Mouse (Mus musculus) erythroid progenitor cell, adult 5-6 weeks (primary cell): ENCODE measurements around the gene Gga1. TPM values are rescaled to one million over a fixed set of nuclear protein-coding genes. Genes with fewer than 3 reads are reported as not detected.

ENCODE experiments used
- ATAC-seq: replicated peaks from 2 replicates; pipeline ENCODE4 v1.8.0; 2016; ENCODE audit warnings: moderate number of reproducible peaks, mild to moderate bottlenecking, moderate TSS enrichment, inconsistent platforms; ENCODE audit not compliant: poor library complexity, low FRiP score, severe bottlenecking
- total RNA-seq, 2 experiments: library from RNA; stranded (forward) in 1 of 2; stranded (reverse) in 1 of 2; fragments of 150-400 nt in 1 of 2; fragments of 186-747, 209-891 nt in 1 of 2; gene quantifications; 2 replicates each; pipeline versions ENCODE4 v1.2.3 to v1.2.4; 2015 to 2017; ENCODE audit warnings: low replicate concordance in 2 of 2

Gene Gga1
- total RNA-seq, 2 experiments from 2014 or later = 3.5 to 25.2 TPM

- no peak for ATAC-seq
These were observed 23.8 kb downstream of the Gga1 start for GRCm38 (mm10) chr15:78900585-78901421.

DNA sequence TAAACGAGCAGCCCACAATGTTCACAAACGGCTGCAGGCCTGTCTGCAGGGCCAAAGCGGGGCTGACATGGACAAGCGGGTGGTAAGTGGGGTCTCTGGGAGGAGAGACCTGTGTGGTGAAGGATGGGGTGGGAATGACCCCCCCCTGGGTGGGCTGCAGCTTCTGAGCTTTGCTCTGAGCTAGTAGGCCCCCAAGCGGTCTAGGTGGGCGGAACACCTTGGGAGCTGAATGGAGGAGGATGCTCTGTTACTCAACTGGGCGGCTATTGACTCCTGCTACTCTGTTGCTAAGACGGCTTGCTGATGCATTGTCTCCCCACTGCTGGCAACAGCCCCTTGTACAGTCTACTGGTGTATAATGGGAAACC, 24.4 kb downstream of the Gga1 start:
- ATAC-seq = no peak

DNA sequence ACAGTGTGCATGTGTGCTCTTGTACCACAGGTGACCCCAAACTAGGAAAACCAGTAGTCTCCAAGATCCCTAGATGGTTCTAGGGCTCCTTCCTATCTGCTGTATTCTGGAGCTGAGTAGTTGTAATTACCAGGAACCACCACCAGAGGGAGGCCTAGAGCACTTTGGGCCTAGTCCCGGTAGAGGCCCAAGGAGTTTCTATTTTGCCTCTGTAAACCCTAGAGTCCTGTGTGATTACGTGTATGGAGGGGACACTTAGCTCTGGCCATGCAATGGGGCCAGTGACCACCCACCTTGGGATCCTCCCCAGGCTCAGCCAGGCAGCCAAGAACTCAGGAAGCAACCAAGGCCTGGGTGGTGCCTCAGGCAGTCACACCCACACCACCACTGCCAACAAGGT, 26.3 kb downstream of the Gga1 start:
- ATAC-seq = peak; percentile 62

- no peak for ATAC-seq
These were observed 31.4 kb downstream of the Gga1 start for GRCm38 (mm10) chr15:78908399-78908798.

- no peak for ATAC-seq
These were observed 32.0 kb downstream of the Gga1 start for GRCm38 (mm10) chr15:78908982-78909381.

- no peak for ATAC-seq
These were observed 35.0 kb downstream of the Gga1 start for GRCm38 (mm10) chr15:78912040-78912439.

GRCm38 (mm10) chr15:78913632-78914090, 36.7 kb downstream of the Gga1 start, which contains the start of gene Pdxp:
TSS of gene Pdxp (plus strand) at chr15:78913919.
- peak; percentile 86 for ATAC-seq

GRCm38 (mm10) chr15:78914091-78914822, 37.3 kb downstream of the Gga1 start:
- ATAC-seq = no peak

- no peak for ATAC-seq
These were observed 38.1 kb downstream of the Gga1 start for GRCm38 (mm10) chr15:78914823-78915659.

DNA sequence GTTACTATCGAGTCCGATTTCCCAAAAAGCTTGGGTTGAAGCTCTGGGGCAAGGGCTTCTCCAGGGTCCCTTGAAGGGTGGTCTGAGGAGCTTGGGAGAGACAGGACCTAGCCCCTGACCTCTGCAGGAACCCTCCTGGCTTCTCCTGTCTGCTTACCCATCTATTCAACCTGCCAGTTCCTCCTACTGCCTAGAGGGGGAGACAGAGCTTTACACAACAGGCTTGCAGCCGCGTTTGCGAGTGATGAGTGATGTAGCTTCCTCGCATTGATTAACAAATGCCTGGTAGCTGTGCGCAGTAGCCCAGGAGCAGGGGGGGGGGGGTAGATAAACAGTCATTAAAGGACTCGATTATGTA, 38.6 kb downstream of the Gga1 start:
- peak; percentile 70 for ATAC-seq

DNA sequence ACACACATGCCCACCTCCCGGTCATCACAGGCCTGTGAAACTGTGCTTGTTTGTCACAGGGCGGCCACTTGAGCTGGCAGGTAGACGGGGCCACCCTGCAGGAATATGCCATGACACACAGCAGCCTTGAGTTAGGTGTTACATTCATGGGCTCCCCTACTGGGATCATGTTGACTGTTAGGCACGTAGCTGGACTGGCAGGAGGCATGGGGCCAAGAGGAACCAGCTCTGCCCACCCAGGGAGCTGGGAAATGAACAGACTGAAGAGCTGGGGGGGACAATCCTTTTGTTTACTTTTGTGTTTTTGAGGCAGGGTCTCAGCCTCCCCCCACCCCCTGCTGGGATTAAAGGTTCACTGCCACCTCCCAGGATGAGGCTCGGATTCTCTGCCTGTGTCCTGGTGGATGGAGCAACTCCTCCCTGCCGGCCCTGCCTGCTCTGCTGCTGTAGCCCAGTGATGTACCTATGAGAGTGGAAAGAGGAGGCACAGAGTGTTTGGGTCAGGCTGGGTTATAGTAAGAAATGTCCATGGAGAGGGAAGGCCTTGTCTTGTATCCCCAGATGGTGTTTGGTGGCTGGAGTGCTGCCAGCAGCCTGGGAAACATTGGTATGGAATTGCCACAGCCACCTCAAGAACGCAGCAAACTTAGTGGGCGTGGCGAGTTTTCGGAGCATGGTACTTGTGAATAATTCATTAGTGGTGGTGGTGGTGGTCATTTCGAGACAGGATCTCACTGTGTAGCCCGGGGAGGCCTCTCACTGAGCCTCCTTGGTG, 39.2 kb downstream of the Gga1 start:
- ATAC-seq = no peak

GRCm38 (mm10) chr15:78918126-78918525, 41.1 kb downstream of the Gga1 start:
- no peak for ATAC-seq

DNA sequence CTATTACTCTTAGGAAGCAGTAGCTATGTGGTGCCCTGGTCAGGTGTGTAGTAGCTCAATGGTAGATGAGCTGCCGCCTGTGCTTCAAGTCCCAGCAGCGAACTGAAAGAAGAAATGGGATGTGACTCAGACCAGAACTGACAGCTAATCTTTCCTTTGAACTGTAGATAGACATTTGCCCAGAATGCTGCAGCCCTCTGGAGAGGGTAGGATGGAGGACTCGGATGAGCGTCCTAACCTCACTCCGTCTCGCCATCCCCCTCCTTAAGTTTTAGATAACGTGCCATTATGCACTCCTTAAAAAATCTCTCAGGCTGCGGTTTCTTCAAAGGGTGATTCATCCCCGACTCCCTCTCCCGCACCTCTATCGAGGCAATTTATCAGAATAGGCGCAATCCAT, 42.9 kb downstream of the Gga1 start:
- ATAC-seq = no peak

GRCm38 (mm10) chr15:78922700-78923099, 45.7 kb downstream of the Gga1 start:
- peak; percentile 87 for ATAC-seq

GRCm38 (mm10) chr15:78923585-78923984, 46.6 kb downstream of the Gga1 start:
- ATAC-seq = peak; percentile 70

- ATAC-seq = no peak
These were observed 48.1 kb downstream of the Gga1 start for GRCm38 (mm10) chr15:78925129-78925528.

- no peak for ATAC-seq
These were observed 49.3 kb downstream of the Gga1 start, which contains the start of gene Lgals1 for GRCm38 (mm10) chr15:78926021-78926919. TSS of gene Lgals1 (plus strand) at chr15:78926725.

DNA sequence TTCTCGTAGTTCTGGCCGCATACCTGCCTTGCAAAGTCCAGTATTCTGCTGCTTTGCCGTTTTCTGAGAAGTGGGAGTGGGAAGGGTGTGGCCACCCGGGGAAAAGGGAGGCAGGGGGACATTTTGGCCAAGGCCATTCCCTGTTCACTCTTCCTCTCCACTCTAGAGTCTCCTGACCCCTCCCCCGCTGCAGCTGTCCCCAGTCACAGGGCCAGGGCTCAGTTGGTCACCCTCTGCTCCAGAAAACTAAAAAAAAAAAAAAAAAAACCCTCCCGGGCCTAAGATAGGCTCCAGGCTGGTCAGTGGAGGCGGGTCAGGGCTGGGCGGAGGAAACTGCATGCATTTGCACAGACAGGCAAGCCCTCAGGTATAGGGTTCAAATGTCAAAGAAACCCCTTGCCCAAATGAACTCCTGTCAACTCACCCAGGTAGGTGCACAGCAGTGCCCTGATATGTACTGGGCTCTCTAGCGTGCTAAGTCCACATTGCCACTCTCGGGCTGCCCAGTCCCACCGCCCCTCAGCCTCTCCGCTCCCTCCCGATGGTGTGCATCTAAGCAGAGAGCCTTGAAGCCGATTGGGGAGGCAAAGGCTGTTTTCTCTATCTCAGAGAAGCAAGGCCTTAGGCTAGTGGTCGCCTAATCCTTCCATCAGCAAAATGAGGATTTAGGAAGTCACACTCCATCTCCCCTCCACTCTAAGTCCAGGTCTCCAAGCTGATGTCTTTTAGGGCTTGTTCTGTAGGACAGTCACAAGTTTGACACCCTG, 50.2 kb downstream of the Gga1 start:
- ATAC-seq = no peak
